Mouse (Mus musculus): ENCODE results near the gene Btnl10.

GRCm38 (mm10) chr11:58951210-58951609, 33.5 kb downstream of the Btnl10 start:
- TF ChIP-seq POLR2A (IDR thresholded peaks at IDR 0.05; ENCODE audit: borderline replicate concordance, extremely low read depth, insufficient read depth, insufficient read length, poor library complexity, severe bottlenecking): no peak
- TF ChIP-seq CTCF (IDR thresholded peaks at IDR 0.05; ENCODE audit: borderline replicate concordance, extremely low read depth, insufficient read depth, insufficient read length): no peak
